Mouse (Mus musculus) cerebellum, adult 8-10 months (tissue): ENCODE results near the gene Slc24a2.

Source experiments
- DNase-seq: peaks from one replicate; pipeline ENCODE4 v3.0.0; 2022

Gene Slc24a2

DNA sequence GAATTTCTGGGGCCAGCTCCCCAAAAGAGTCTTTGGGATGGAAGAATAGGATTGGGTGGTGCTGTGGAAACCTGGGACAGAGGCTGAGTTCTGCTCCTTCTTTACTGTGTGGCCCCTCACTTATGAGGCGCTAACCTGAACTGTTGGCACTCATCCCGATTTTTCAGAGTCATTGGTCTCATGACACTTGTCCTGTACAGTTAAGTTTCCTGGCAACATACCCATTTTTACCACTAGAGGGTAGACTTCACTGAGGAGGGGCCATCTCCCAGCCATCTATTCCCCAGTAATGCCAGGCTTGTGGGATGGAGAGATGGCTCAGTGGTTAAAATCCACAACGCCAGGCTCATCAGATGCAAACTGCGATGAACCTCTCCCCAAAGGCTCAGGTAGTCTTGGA lies 192.7 kb downstream of the Slc24a2 start:
- no peak for DNase-seq

DNA sequence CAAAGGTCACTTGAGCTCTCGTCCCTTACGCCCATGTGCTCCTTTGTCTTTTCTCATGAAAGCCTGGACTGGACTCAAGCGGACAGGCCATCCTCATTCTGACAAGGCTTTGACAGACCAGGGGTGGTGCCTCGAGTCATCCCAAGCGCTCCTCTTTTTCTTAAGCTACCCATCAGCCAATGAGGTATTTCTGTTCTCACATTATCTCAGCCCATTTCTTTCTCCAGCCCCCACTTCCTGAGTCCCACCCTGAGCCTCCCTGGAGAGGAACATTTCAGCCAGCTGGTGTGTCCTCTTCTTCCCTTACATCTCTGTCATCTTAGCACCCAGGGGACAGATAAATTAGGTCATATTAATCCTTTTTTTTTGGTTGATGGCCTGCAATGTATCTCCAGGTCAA lies 193.8 kb downstream of the Slc24a2 start:
- DNase-seq = no peak

DNA sequence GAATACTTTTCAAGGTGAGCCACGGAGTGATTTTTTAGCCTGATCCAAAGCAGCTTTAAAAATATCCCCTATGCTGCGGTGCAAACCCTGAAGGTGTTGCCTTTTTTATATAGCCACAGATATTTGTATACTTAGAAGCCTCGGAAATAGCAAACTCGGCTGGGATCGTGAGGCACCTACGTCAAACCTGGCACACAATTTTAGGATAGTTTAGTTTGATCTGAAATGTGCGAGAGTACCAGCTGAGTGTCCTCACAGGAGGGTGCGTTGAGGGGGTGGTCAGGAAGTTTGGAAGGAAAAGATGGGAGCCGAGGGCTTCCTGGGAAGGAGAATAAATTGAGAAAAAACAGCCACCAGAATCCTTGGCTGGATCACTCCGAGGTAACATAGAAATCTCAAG lies 194.6 kb downstream of the Slc24a2 start:
- no peak for DNase-seq

DNA sequence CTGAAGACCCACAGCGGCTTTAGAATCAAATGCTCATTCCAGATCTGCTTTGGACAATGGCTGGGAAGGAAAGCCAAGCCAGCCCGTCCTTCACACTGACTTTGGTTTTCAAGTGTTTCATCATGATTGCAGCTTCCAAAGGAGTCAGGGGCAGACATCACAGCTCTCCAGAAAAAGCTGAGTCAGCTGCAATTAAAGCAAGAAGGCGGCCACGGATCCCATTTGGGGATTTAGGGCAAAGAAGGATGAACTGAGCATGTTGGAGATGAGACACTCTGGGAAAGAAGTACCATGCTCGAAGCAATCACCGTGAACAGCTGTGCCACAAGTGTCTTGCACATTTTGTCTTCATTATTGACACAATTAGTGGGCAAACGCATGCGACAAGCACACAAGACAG lies 197.6 kb downstream of the Slc24a2 start:
- no peak for DNase-seq

DNA sequence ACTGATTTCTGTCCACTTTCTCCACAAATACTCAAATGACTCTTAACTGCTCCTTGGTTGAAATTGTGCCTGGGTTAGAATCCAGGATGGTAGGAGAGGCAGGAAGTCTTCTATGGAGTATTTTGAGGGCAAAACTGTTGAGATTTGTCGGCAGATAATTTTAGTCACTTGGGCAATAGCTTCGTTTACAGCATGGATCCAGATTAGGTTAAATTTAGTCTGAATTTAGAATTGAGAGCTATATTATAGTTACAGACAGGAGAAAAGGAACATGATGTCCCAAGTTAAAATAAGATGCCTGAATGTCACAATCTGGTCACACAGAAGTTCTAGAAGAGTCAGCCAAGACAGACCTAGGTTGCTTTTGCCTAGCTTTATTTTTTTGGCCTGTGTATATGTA lies 199.2 kb downstream of the Slc24a2 start:
- no peak for DNase-seq

DNA sequence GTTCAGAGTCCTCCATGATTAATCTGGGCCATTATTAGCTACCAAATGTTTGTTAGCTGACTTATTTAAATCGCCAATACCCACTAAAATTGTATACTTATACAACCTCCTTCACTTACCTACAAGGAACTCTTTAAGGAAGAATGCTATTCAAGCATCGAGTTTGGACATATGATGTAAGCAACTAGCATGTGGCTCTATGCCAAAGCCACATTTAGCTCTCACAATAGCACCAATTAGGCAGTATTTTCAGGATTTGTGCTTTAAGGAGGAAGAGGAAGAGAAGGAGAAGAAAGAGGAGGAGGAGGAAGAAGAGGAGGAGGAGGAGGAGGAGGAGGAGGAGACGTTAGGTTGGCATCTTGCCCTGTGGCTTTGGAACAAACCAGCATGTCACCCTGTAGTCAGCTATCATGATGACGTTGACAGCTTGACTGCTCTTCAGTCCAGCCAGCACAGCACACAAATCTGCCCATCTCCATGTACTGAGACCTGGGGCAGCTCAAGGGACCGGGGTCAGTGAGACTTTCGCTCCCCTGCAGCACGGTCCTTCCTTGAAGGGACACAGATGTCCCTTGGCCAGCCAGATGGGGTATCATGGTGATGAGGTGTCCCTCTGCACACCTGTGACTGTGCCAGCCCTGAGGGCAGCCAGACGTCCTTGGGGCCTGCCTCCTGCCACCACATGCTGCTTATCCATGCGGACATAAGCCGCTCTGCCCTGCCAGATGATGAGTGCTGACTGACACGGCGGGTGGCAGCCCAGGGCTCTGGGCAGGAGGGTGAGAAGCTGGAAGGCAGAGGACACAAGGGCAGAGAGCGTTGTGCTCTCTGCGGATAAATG lies 203.7 kb downstream of the Slc24a2 start:
- peak; percentile 39 for DNase-seq

DNA sequence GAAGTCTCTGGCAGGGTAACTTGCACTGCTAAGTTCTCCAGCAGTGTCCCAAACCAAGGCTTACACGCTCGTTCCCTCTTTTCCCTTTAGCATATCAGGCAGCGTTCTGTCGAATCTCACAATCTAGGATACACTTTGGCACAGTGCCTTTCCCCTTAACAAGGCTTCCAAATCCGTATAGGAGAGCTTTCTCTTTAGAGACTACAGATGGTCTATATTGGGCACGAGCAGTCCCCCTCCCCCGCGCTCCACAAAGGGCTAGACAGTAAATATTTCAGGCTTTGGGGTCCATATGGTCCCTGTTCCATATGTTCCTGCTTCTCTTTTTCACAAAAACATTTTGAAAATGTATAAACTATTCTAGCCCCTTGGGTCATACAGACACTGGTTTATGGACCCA lies 205.7 kb downstream of the Slc24a2 start:
- DNase-seq = no peak

DNA sequence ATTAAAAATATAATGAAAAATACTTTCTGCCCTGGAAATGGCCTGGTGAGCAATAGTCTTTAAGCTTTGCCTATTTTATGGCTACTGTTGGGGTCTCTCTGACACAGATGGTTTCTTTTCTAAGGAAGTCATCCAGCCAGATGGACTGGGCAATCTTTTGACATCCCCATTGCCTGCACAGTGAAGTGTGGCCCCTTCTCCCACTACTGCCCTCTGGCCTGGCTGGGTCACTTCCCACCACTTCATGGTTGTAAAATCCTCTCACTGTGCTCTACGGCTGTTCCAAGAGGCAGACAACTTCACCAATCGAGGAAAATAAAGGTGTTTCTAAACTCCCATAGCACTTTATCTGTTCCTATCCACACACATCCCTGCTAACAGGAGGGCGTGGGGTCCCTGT lies 208.7 kb downstream of the Slc24a2 start:
- DNase-seq = no peak

DNA sequence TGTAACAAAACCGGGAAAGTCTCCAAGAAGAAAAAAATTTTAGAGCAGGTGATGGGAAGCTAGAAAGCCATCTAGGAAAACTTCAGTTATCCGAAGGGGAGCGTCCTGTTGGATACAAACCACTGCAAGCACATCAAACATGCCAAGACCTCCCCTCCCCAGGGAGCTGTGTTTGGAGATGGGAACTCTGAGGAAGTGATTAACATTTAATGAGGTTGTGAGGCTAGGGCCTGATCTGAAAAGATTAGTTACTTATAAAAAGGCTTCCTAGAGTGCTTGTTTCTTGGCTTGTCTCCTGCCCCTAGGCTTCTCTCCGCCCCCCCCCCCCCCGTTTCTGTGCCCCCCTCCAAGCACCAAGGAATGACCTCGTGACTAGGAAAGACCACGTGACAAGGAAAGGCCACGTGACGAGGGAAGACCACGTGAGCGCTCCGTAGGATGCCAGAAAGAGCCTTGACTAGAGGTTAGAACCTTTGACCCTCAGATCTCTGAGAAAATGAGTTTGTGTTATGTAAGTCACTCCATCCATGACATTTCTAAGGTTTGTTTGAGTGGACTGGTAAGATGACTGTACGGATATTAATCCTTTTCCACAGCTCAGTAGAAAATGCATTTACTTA lies 210.7 kb downstream of the Slc24a2 start:
- no peak for DNase-seq

DNA sequence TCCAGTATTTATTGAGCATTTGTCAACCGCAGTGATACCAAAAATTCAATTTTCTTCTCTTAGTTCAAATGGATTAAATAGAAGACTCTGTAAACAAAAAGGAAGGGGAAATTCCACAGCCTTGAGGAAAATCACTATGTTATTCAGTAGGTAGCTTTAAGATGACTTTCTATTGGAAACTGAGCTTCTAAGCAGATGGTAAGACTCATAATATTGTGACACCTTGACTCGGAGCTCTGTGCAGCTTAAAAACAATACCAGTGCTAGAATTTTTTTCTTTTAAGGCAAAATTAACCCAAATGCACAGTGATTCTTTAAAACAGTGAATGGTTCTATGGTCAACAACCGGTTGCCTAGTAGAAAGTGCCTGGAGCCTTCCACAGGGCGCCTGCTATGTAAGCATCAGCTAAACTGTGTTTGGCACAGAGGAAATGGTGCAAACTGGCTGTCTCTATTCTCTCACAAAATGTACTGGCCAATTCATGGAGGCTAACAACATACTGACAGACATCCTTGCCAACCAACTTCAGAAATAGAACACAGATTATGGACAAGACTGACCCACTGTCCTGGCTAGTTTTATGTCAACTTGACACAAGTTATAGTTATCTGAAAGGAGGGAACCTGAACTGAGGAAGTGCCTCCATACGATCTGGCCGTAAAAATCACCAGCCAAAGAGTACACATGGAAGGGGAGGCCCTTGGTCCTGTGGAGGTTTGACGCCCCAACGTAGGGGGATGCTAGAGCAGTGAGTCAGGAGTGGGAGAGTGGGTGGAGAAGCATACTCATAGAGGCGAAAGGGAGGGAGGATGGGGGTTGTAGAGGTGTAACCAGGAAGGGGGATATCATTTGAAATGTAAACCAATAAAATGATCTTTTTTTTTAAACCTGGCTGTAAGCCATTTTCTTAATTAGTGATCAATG lies 211.9 kb downstream of the Slc24a2 start:
- DNase-seq = no peak

DNA sequence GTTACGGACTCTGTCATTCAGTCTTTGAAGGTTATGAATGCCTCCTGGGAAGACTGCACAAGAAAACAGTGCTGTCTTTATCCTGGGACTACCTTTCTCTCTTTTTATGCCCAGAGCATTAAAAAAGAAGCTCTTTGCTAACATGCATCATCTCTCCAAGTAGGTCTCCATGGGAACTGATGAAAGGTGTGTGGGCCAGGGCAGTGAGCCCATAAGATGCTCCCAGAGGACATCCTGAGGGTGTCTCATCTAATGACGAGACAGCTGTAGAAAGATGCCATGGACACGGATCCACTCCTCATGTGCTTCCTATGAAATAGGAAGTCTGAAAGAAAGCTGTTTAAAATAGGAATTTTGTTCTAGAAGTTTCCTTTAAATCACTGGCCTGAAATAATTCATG lies 212.8 kb downstream of the Slc24a2 start:
- DNase-seq = no peak

DNA sequence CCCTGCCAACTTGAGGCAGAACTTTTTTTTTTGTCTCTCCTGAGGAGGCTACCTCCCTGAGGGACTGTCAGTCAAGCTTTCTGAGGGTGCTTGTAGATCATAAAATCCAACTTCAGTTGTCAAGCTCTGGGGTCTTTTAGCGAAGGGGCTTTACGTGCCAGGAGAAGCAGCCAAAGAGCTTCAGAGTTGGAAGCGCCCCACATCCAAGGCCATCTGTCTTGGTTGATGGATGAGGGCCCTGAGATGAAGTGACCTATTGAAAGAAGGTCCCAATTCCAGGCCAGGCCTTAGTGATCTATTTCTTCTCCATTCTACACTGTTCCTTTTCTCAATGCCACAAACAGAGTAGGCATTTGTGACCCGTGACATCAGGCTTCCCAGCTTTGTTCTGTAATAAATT lies 214.5 kb downstream of the Slc24a2 start:
- DNase-seq = no peak

DNA sequence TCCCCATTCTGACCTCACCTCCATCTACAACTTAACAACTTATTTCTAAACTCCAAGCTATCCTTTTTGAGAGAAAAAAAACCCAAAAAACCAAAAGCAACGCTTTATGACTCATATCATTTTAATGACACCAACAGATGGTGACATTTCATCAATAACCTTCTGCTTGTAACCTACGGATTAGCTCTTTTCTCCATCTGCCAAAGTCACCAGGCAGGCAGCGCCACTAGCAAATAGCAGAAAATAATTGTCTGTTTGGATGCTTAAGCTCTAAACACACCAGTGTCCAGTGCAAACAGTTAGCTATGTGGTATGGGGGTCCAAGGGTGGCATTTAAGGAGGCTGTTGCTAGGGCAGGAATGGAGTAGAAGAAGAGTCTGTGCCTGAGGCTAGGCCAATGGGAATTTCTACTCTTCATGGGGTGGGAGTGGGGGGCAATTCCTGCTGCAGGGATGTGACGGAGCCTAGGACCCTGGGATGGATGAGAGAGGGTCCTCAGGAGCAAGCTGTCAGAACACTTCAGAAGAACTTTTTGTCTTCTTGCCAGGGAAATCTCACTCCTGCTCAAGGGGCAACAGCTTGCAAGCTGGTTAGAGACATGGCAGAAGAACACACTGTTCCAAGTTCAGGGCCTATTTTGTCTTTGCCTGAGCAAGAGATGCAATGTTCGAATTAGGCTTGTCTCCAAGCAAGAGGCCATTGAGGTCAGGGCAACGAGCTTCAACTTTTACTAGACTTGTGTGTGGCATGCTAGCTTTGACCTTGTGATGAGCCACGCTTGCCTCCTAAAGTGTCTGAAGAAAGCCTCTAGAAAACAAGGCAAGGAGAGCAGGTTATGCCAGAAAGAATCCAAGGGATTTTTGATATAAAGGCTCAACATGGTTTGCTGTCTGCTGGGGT lies 216.3 kb downstream of the Slc24a2 start:
- no peak for DNase-seq

DNA sequence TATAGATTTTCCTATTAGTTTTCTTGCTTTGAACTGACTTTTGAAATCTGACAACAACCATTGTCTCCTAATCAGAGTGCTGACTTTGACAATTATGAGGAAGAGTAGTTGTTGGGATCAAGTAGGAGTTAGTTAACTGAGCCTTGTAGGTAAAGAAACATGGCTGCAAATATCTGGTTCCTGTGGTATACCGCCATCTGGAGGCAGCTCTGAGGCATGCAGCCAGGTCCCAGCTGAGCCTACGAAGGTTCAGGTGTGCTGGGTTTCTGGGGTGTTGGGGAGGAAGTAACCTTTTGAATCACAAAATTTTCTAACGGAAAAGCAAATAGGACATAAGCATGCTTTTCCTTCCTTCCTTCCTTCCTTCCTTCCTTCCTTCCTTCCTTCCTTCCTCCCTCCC lies 237.8 kb downstream of the Slc24a2 start:
- DNase-seq = no peak

DNA sequence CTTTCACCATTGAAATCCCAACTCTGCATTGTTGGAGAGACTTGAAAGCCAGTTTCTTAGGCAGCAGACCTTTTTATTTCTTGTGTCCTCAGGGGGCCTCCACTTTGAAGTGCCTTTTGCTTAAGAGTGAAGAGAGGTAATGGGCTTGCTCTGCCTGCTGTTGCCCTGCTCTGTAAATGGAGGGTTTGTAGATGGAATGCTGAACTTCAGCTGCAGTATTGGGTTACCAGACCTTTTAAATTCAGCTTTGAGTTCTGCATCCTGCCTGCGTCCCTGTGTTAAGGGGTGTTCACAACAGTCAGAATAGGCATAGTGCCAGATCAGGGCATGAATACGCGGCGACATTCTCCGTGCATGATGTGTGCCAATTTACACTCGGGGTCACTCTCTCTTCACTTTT lies 241.0 kb downstream of the Slc24a2 start:
- DNase-seq = no peak

DNA sequence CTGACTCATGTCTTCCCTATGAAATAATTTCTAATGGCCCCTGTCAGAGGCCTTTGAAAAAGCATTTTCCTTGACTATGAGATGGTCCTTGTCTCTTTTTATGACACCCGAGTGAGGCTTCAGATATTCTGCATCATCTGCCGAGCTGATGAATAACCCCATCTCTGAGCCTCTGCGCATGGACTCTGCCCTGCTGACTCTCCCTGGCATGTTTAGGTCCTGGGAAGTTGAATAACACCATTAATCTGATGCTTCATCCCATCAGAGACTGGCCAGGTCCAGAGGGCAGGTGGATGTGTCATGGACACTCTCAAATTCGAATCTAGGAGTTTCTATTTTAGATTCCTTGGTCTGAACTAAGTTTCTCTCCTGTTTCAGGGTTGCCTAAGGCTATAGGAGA lies 242.4 kb downstream of the Slc24a2 start:
- DNase-seq = no peak

DNA sequence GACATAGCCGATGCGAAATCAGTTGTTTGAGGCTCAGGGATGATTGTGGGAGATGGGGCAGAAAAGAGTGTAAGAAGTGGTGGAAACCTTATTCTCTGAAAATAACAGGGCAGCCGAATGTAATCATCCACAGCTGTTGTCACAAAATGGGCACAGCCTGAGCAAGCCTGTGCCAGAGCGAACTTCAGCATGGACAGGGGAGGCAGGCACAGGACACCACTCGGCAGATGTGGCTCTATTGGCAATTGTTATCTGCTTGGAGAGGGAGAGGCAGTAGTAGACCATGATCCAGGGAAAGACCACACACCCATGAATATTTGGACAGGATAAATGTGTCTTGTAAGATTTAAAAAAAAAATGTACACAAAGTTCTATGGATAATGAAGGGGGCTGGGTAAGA lies 253.0 kb downstream of the Slc24a2 start:
- no peak for DNase-seq

DNA sequence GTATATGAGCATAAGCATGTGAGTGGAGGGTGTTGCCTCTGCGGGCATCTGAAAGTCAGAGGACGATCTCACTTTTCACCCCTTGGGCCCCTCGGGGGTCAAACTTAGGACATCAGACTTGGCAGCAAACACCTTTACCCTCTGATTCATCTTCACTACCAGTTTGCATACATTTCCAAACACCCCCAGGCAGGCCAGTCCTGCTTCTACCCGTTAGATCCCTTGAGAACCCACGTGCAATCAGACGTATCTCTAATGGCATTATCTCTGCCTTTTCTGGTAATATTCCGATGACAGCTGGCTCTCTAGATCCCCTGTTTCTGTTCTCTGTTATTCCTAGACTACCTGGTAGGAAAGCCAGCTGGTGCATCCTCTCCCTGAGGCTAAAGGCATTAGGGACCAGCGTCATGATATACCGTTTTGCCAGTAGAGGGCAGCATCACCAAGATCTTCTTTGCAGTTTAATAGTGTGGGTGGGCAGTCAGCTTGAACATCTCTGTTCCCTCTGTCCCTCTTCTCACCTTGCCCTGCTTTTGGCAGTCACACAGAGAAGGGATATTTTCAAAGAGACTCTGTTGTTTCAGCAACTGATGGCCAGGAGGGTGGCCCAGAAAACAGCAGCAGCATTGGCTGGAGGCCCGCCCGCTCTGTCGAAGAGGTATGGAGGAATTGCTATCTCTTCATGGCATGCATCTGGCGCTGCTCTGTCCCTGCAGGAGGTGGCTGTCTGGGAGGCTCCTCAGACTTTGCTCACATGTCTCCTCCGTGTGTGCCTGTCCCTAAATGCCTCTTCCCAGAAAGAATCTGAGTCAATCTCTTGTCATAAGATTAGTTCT lies 272.5 kb downstream of the Slc24a2 start:
- peak; percentile 57 for DNase-seq

DNA sequence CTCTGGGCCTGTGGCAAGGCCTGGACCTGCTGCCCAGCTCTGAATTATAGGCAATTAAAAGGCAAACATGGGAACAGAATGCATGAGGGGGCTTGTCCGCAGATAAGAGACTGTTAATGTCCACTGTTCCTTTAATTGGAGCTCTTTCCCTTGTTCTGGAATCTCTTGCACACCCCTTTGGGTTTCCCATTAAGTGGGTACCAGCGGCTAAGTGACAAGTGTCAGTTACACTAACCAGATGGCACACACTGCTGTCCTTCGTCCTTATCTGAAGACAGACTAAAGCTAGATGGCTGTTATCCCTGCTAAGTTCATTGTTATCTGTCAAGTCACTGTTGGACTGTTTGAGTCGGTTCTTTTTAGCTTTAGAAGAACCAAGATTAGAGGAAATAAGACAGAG lies 274.8 kb downstream of the Slc24a2 start:
- no peak for DNase-seq

DNA sequence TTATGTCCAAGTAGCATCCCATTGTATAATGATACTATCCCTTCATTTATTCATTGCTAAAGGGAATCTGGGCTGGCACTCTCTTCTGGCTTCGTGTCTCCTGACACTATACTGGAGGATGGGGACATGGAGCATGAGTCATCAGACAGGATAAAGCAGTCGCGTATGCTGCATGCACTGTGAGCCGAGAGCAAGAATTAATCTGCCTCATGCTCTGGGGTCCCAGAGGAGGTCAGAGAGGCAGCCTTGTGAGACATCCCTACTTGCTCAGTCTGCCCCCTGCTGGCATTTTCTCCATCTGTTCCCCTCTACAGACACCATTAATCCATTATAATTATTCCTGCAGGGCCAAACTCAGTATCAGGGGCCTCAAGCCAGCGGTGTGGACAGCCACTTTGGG lies 276.8 kb downstream of the Slc24a2 start:
- DNase-seq = no peak

DNA sequence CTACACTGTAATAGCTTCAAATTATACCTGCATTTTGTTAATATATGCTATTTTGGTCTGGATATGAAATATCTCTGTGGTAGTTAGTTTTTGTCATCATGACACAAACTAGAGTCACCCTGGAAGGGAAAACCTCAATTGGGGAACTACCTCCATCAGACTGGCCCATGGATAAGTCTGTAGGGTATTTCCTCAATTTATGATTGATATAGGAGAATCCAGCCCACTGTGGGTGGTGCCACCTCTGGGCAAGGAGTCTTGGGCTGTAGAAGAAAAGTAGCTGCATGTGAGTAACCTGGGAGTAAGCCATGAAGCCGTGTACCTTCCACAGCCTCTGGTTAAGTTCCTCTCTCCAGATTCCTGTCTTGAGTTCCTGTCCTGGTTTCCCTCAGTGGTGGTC lies 281.5 kb downstream of the Slc24a2 start:
- DNase-seq = no peak

DNA sequence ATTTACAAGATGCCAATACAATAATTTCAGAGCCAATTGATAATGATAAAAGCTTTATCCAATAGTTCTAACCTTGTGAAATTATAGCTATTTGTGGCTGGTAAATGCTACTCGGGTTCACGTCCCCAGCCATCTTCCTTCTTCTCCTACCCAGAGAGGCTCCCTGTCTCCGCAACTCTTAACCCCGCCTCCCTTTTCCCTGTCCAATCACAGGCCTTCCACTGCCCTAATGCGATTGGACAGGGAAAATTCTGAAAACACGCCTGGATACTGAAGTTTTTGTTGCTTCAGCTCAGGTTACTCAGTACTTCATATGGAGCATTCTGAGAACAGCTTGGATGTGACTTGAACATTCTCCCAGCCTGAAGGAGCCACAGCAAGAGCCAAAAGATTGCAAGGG lies 287.0 kb downstream of the Slc24a2 start:
- no peak for DNase-seq
